Mouse (Mus musculus) CD4-positive, CD25-positive, alpha-beta regulatory T cell (primary cell): Measurements from ENCODE around the gene Arg1. TPM values are rescaled to one million over a fixed set of nuclear protein-coding genes. Genes with fewer than 3 reads are reported as not detected.

Source experiments
- polyA plus RNA-seq: library from polyadenylated mRNA; unstranded; fragments of 100-300 nt; shearing (Covaris generic); gene quantifications from one replicate; pipeline ENCODE4 v1.2.1, GENCODE M21; 2017

Arg1 gene
- polyA plus RNA-seq = 1.6 TPM

GRCm38 (mm10) chr10:24926962-24927720, at the start of gene Arg1:
Gene Arg1, minus strand, starts transcription at chr10:24927484.

GRCm38 (mm10) chr10:24869760-24870290, 57.5 kb downstream of the Arg1 start, which contains the start of gene Med23:
Gene Med23, plus strand, starts transcription at chr10:24869986.

Other genes starting within 250 kb of the Arg1 start
- gene Enpp1, start 215.3 kb downstream of the Arg1 start, polyA plus RNA-seq = 13.4 TPM
- gene Enpp3, start 84.7 kb downstream of the Arg1 start, polyA plus RNA-seq = not detected
- gene Med23, start 57.5 kb downstream of the Arg1 start, polyA plus RNA-seq = 35.7 TPM